Mouse (Mus musculus): Measurements from ENCODE around the gene Rpl13a.

- TF ChIP-seq CTCF (IDR thresholded peaks at IDR 0.05; ENCODE audit: borderline replicate concordance, extremely low read depth, insufficient read depth, insufficient read length) (no peak), POLR2A (IDR thresholded peaks at IDR 0.05; ENCODE audit: borderline replicate concordance, extremely low read depth, insufficient read depth, insufficient read length, poor library complexity, severe bottlenecking) (no peak)
Observed at GRCm38 (mm10) chr7:45077322-45077721, 51.2 kb downstream of the Rpl13a start.
